Mouse (Mus musculus) thymus, adult 2 months (tissue): Measurements from ENCODE around the gene Boll.

Source experiments
- CTCF ChIP-seq: fragments of 200-500 bp; IDR thresholded peaks from 2 replicates; pipeline ENCODE4 v1.5.1; 2012; ENCODE audit warnings: mild to moderate bottlenecking, control low read depth, low read length, moderate library complexity, borderline replicate concordance; ENCODE audit not compliant: control insufficient read depth, poor library complexity, insufficient read depth; ENCODE audit errors: extremely low read depth
- POLR2A ChIP-seq: fragments of 200-500 bp; IDR thresholded peaks from 2 replicates; pipeline ENCODE4 v1.6.1; 2012; ENCODE audit warnings: mild to moderate bottlenecking, low read length, control low read depth, moderate library complexity; ENCODE audit not compliant: control insufficient read depth, poor library complexity, insufficient read depth; ENCODE audit errors: extremely low read depth

DNA sequence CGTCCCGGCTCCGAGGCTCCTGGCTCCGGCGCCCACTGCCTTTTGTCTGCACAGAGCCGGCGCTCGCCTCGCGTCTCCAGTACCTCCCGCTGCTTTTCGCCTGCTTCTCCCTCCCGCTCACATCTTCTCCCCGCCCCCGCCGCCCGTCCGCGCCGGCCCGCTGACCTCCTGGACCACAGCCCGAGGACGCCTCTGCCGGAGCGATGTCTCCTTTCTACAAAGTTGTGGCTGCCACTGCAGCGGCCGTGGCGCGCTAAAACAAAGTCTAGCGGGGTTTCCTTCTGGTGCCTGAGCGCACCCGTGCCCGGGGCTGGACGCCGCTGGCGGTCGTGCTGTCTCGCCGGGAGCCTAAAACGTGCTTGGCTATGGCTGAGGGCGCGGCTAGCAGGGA lies 42.7 kb upstream of the Boll start:
- TF ChIP-seq CTCF (0 out of 2 replicates have a peak, but pooled peaks have one; percentile 4), POLR2A (no peak)
